Mouse (Mus musculus): Measurements from ENCODE around the gene Lias.

GRCm38 (mm10) chr5:65367837-65368236, 23.5 kb upstream of the Lias start:
- TF ChIP-seq CTCF (IDR thresholded peaks at IDR 0.05; ENCODE audit: low read depth, low read length): no peak
- no peak for TF ChIP-seq POLR2A (IDR thresholded peaks at IDR 0.05; ENCODE audit: insufficient read depth, low read length)

Measured in ES-Bruce4 (cell line).